Mouse (Mus musculus) ES-E14 (cell line): Measurements from ENCODE around the gene Vrk3.

Experiments used
- CHD2 ChIP-seq: IDR thresholded peaks from 2 replicates; pipeline ENCODE4 v1.6.1; 2014; ENCODE audit warnings: mild to moderate bottlenecking, low read depth, low read length, inconsistent platforms
- HCFC1 ChIP-seq: IDR thresholded peaks from 2 replicates; pipeline ENCODE4 v1.6.1; 2012; ENCODE audit warnings: low read length, inconsistent platforms, borderline replicate concordance; ENCODE audit not compliant: insufficient read depth
- MAFK ChIP-seq: IDR thresholded peaks from 2 replicates; pipeline ENCODE4 v1.6.1; 2014; ENCODE audit warnings: mild to moderate bottlenecking, low read depth, low read length, inconsistent platforms; ENCODE audit not compliant: insufficient read depth
- ZC3H11A ChIP-seq: IDR thresholded peaks from 2 replicates; pipeline ENCODE4 v1.6.1; 2012; ENCODE audit warnings: low read depth, mild to moderate bottlenecking, inconsistent platforms, low read length, borderline replicate concordance
- ZNF384 ChIP-seq: IDR thresholded peaks from 2 replicates; pipeline ENCODE4 v1.6.1; 2012; ENCODE audit warnings: low read depth, low read length, inconsistent platforms

DNA sequence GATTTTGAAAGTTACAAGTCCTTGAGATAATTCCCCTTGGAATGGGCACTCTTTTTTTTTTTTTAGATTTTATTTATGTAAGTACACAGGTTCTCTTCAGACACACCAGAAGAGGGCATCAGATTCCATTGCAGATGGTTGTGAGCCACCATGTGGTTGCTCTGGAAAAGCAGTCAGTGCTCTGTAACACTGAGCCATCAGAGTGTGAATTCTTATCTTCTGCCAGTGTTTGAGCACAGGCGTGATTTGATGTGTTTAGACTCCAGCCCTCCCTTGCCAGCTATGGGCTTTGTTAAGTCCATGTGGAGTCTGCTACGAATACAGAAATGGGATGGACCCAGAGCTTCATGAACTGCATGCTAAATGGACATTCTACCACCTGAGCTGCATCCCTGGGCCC is 70.0 kb downstream of the Vrk3 start:
- TF ChIP-seq HCFC1, result no peak
- no peak for TF ChIP-seq CHD2
- TF ChIP-seq ZNF384, result no peak
- no peak for TF ChIP-seq ZC3H11A
- TF ChIP-seq MAFK, result no peak
